ENCODE assay signal across 24 mouse cellular contexts in genomic region chr14:14639102-14640015, GRCm38 (mm10).
DNase-seq lines count a peak whose midpoint lies in the region; ATAC-seq and TF ChIP-seq lines count a peak whose summit lies in the region.
"Had no signal": no experiment of that assay in that cellular context is flagged by ENCODE, and none has a peak within 500 bp of the region (broad histone marks: within the 10 kb centered on the region; RNA-seq: fewer than 3 reads in every experiment).

No protein-coding gene starts in this region.

- no peak for TF ChIP-seq EP300 in liver, postnatal 0 days (IDR thresholded peaks at IDR 0.05; ENCODE audit: low read depth)

- H3K4me1 ChIP-seq in intestine, embryonic 15.5 days (replicated peaks) = no peaks in the 10 kb centered on the region
- H3K4me1 ChIP-seq in intestine, postnatal 0 days (replicated peaks; ENCODE audit: control insufficient read depth, insufficient read depth, low read length) = no peaks in the 10 kb centered on the region
- H3K4me1 ChIP-seq in midbrain, postnatal 0 days (ENCODE audit: insufficient read depth, low read length) = no peaks in the 10 kb centered on the region
- H3K4me1 ChIP-seq in midbrain, embryonic 11.5 days (ENCODE audit: control insufficient read depth, insufficient read depth, low read length) = no peaks in the 10 kb centered on the region
- peaks cover 24% of the 10 kb centered on the region; the same call in 1 of the 2 replicates for H3K4me1 ChIP-seq in small intestine, adult 2 months (ENCODE audit: control insufficient read depth, insufficient read depth, insufficient read length, low read length)
- H3K4me1 ChIP-seq in liver, postnatal 0 days (ENCODE audit: insufficient read depth) = peaks cover 3% of the 10 kb centered on the region; the same call in 1 of the 2 replicates
- H3K4me1 ChIP-seq in midbrain, embryonic 16.5 days (ENCODE audit: control insufficient read depth, insufficient read depth, low read length) = no peaks in the 10 kb centered on the region
- H3K4me1 ChIP-seq: hindbrain, embryonic 15.5 days; neural tube, embryonic 13.5 days had no signal

- H3K9ac ChIP-seq in intestine, embryonic 15.5 days = no peak overlapping the region
- no peak overlapping the region for H3K9ac ChIP-seq in intestine, postnatal 0 days (ENCODE audit: low read depth, low read length)
- H3K9ac ChIP-seq in midbrain, postnatal 0 days (replicated peaks; ENCODE audit: low read length, poor library complexity, severe bottlenecking) = no peak overlapping the region
- H3K9ac ChIP-seq in midbrain, embryonic 11.5 days (ENCODE audit: low read length) = no peak overlapping the region
- H3K9ac ChIP-seq in liver, postnatal 0 days (replicated peaks) = no peak overlapping the region
- no peak overlapping the region for H3K9ac ChIP-seq in midbrain, embryonic 16.5 days (ENCODE audit: low read depth, low read length)
- H3K9ac ChIP-seq: embryonic facial prominence, embryonic 13.5 days; forebrain, postnatal 0 days; hindbrain, embryonic 15.5 days; neural tube, embryonic 13.5 days had no signal

- H3K9me3 ChIP-seq in intestine, embryonic 15.5 days = no peaks in the 10 kb centered on the region
- no peaks in the 10 kb centered on the region for H3K9me3 ChIP-seq in intestine, postnatal 0 days (ENCODE audit: control insufficient read depth)
- no peaks in the 10 kb centered on the region for H3K9me3 ChIP-seq in midbrain, postnatal 0 days (ENCODE audit: low read length)
- H3K9me3 ChIP-seq in midbrain, embryonic 11.5 days (ENCODE audit: control insufficient read depth, low read length) = no peaks in the 10 kb centered on the region
- H3K9me3 ChIP-seq in liver, postnatal 0 days (ENCODE audit: low read length) = no peaks in the 10 kb centered on the region
- H3K9me3 ChIP-seq in midbrain, embryonic 16.5 days (replicated peaks; ENCODE audit: control insufficient read depth, low read length, poor library complexity, severe bottlenecking) = no peaks in the 10 kb centered on the region
- H3K9me3 ChIP-seq: embryonic facial prominence, embryonic 13.5 days; hindbrain, embryonic 15.5 days; midbrain, embryonic 10.5 days; neural tube, embryonic 13.5 days had no signal

- no peak overlapping the region for H3K27ac ChIP-seq in intestine, embryonic 15.5 days
- no peak overlapping the region for H3K27ac ChIP-seq in intestine, postnatal 0 days (ENCODE audit: low read depth, low read length)
- no peak overlapping the region for H3K27ac ChIP-seq in midbrain, postnatal 0 days (ENCODE audit: low read depth, low read length)
- H3K27ac ChIP-seq in midbrain, embryonic 11.5 days (ENCODE audit: low read depth, low read length) = no peak overlapping the region
- H3K27ac ChIP-seq in small intestine, adult 2 months (ENCODE audit: insufficient read depth, low read depth, low read length) = peak overlapping the region; percentile 53; the same call in 1 of the 2 replicates
- no peak overlapping the region for H3K27ac ChIP-seq in liver, postnatal 0 days (ENCODE audit: low read depth)
- no peak overlapping the region for H3K27ac ChIP-seq in midbrain, embryonic 16.5 days (ENCODE audit: low read length)
- H3K27ac ChIP-seq: embryonic facial prominence, embryonic 13.5 days; gastrocnemius, adult 2 months; hindbrain, embryonic 15.5 days; layer of hippocampus, adult 2 months; midbrain, embryonic 10.5 days; neural tube, embryonic 13.5 days had no signal

- no peaks in the 10 kb centered on the region for H3K36me3 ChIP-seq in intestine, embryonic 15.5 days
- no peaks in the 10 kb centered on the region for H3K36me3 ChIP-seq in intestine, postnatal 0 days (ENCODE audit: control insufficient read depth, insufficient read depth)
- H3K36me3 ChIP-seq in midbrain, postnatal 0 days (ENCODE audit: insufficient read depth, low read length) = no peaks in the 10 kb centered on the region
- no peaks in the 10 kb centered on the region for H3K36me3 ChIP-seq in midbrain, embryonic 11.5 days (ENCODE audit: control insufficient read depth, insufficient read depth, low read length)
- H3K36me3 ChIP-seq in small intestine, adult 2 months (ENCODE audit: control insufficient read depth, insufficient read depth, low read length) = no peaks in the 10 kb centered on the region
- no peaks in the 10 kb centered on the region for H3K36me3 ChIP-seq in liver, postnatal 0 days (replicated peaks; ENCODE audit: insufficient read depth, low read length)
- H3K36me3 ChIP-seq in midbrain, embryonic 16.5 days (ENCODE audit: control insufficient read depth, insufficient read depth, low read length) = no peaks in the 10 kb centered on the region
- H3K36me3 ChIP-seq: embryonic facial prominence, embryonic 13.5 days; hindbrain, embryonic 15.5 days; midbrain, embryonic 10.5 days; neural tube, embryonic 13.5 days had no signal

- TF ChIP-seq POLR2A in small intestine, adult 2 months (IDR thresholded peaks at IDR 0.05; ENCODE audit: low read depth, low read length) = no peak

- 74% methylated on average over 7 of the region's 7 CpGs for WGBS in intestine, embryonic 15.5 days
- WGBS in intestine, postnatal 0 days = 69% methylated on average over 7 of the region's 7 CpGs
- 79% methylated on average over 7 of the region's 7 CpGs for WGBS in midbrain, postnatal 0 days
- 82% methylated on average over 7 of the region's 7 CpGs for WGBS in midbrain, embryonic 11.5 days
- 44% methylated on average over 7 of the region's 7 CpGs for WGBS in small intestine, adult 2 months
- 68% methylated on average over 7 of the region's 7 CpGs for WGBS in liver, postnatal 0 days (ENCODE audit: insufficient replicate concordance)
- 84% methylated on average over 7 of the region's 7 CpGs for WGBS in midbrain, embryonic 16.5 days

- H3K4me2 ChIP-seq in intestine, embryonic 15.5 days (replicated peaks) = no peak overlapping the region
- H3K4me2 ChIP-seq in intestine, postnatal 0 days (replicated peaks; ENCODE audit: low read depth) = no peak overlapping the region
- H3K4me2 ChIP-seq in midbrain, postnatal 0 days (ENCODE audit: low read depth, low read length, poor library complexity, severe bottlenecking) = no peak overlapping the region
- no peak overlapping the region for H3K4me2 ChIP-seq in midbrain, embryonic 11.5 days
- H3K4me2 ChIP-seq in liver, postnatal 0 days (ENCODE audit: low read depth, low read length) = no peak overlapping the region
- H3K4me2 ChIP-seq in midbrain, embryonic 16.5 days (ENCODE audit: low read length) = no peak overlapping the region
- H3K4me2 ChIP-seq: embryonic facial prominence, embryonic 13.5 days; hindbrain, embryonic 15.5 days; liver, embryonic 11.5 days; neural tube, embryonic 13.5 days had no signal

- H3K27me3 ChIP-seq in intestine, embryonic 15.5 days (replicated peaks) = no peaks in the 10 kb centered on the region
- no peaks in the 10 kb centered on the region for H3K27me3 ChIP-seq in intestine, postnatal 0 days (replicated peaks; ENCODE audit: control insufficient read depth, insufficient read depth, low read length)
- no peaks in the 10 kb centered on the region for H3K27me3 ChIP-seq in midbrain, postnatal 0 days (ENCODE audit: insufficient read depth, low read length)
- H3K27me3 ChIP-seq in midbrain, embryonic 11.5 days (ENCODE audit: control insufficient read depth, insufficient read depth, low read length) = no peaks in the 10 kb centered on the region
- H3K27me3 ChIP-seq in small intestine, adult 2 months (ENCODE audit: control insufficient read depth, insufficient read depth, low read length) = no peaks in the 10 kb centered on the region
- no peaks in the 10 kb centered on the region for H3K27me3 ChIP-seq in liver, postnatal 0 days (ENCODE audit: insufficient read depth, low read length)
- no peaks in the 10 kb centered on the region for H3K27me3 ChIP-seq in midbrain, embryonic 16.5 days (ENCODE audit: control insufficient read depth, insufficient read depth, low read depth, low read length)
- H3K27me3 ChIP-seq: embryonic facial prominence, embryonic 13.5 days; hindbrain, embryonic 15.5 days; neural tube, embryonic 13.5 days had no signal

- TF ChIP-seq CTCF in intestine, postnatal 0 days (IDR thresholded peaks at IDR 0.05; ENCODE audit: low read depth) = no peak
- no peak for TF ChIP-seq CTCF in midbrain, postnatal 0 days (IDR thresholded peaks at IDR 0.05)
- no peak for TF ChIP-seq CTCF in small intestine, adult 2 months (IDR thresholded peaks at IDR 0.05; ENCODE audit: extremely low read depth, insufficient read length, insufficient replicate concordance, low read depth, low read length)
- no peak for TF ChIP-seq CTCF in liver, postnatal 0 days (IDR thresholded peaks at IDR 0.05; ENCODE audit: low read depth)

- no peak overlapping the region for H3K4me3 ChIP-seq in intestine, embryonic 15.5 days (replicated peaks)
- no peak overlapping the region for H3K4me3 ChIP-seq in intestine, postnatal 0 days (ENCODE audit: low read depth, low read length)
- H3K4me3 ChIP-seq in midbrain, postnatal 0 days (ENCODE audit: low read depth, low read length) = no peak overlapping the region
- no peak overlapping the region for H3K4me3 ChIP-seq in midbrain, embryonic 11.5 days (ENCODE audit: low read depth, low read length)
- H3K4me3 ChIP-seq in small intestine, adult 2 months (ENCODE audit: low read depth, low read length) = no peak overlapping the region
- H3K4me3 ChIP-seq in liver, postnatal 0 days (ENCODE audit: low read depth, low read length) = no peak overlapping the region
- H3K4me3 ChIP-seq in midbrain, embryonic 16.5 days (ENCODE audit: low read depth, low read length) = no peak overlapping the region
- H3K4me3 ChIP-seq: embryonic facial prominence, embryonic 13.5 days; gastrocnemius, adult 2 months; hindbrain, embryonic 15.5 days; layer of hippocampus, adult 2 months; midbrain, embryonic 10.5 days; neural tube, embryonic 13.5 days had no signal

- DNase-seq in midbrain, postnatal 0 days (ENCODE audit: low spot score) = peak; percentile 5
- DNase-seq in midbrain, embryonic 11.5 days (ENCODE audit: low spot score, missing footprints) = no peak
- peak; percentile 65 for DNase-seq in fat pad, adult 2 months (ENCODE audit: extremely low read depth, low read depth, low spot score)
- DNase-seq in liver, postnatal 0 days = no peak
- DNase-seq: adrenal gland, postnatal 25 days; cerebellum, adult 18-20 months; forebrain, postnatal 0 days; heart, postnatal 36 days; kidney, adult 18-20 months; layer of hippocampus, postnatal 36 days; lung, adult 2 months; thymus, postnatal 25 days had no signal

- ATAC-seq in intestine, embryonic 15.5 days = peak; percentile 43
- ATAC-seq in intestine, postnatal 0 days = no peak
- ATAC-seq in midbrain, postnatal 0 days (ENCODE audit: low FRiP score) = no peak
- ATAC-seq in midbrain, embryonic 11.5 days (ENCODE audit: low FRiP score) = no peak
- ATAC-seq in liver, postnatal 0 days = no peak
- ATAC-seq in midbrain, embryonic 16.5 days = no peak
- ATAC-seq: activated CD4-positive, CD25-positive, alpha-beta regulatory T cell, adult 4 months; forebrain, postnatal 0 days had no signal

Comparison
In these comparisons a context has a peak if more than half of its experiments do, and no peak if none do; other contexts are left out.
1. DNase-seq: peak in midbrain, postnatal 0 days (single experiment) and fat pad, adult 2 months (single experiment); none in midbrain, embryonic 11.5 days (single experiment) and liver, postnatal 0 days (single experiment).